Mouse (Mus musculus) frontal cortex, postnatal 10 days (tissue): Measurements from ENCODE around the gene Cd160.

ENCODE experiments used
- DNase-seq, 2 experiments: peaks; one replicate each; pipeline ENCODE4 v3.0.0; 2022; ENCODE audit warnings: low spot score in 2 of 2, mixed read lengths in 1 of 2

The Cd160 gene

GRCm38 (mm10) chr3:96828984-96829383, at the start of gene Cd160, which contains the start of gene Pdzk1:
TSS of gene Cd160 (minus strand) at chr3:96829351.
TSS of gene Pdzk1 (plus strand) at chr3:96829284.
- no peak for DNase-seq

DNA sequence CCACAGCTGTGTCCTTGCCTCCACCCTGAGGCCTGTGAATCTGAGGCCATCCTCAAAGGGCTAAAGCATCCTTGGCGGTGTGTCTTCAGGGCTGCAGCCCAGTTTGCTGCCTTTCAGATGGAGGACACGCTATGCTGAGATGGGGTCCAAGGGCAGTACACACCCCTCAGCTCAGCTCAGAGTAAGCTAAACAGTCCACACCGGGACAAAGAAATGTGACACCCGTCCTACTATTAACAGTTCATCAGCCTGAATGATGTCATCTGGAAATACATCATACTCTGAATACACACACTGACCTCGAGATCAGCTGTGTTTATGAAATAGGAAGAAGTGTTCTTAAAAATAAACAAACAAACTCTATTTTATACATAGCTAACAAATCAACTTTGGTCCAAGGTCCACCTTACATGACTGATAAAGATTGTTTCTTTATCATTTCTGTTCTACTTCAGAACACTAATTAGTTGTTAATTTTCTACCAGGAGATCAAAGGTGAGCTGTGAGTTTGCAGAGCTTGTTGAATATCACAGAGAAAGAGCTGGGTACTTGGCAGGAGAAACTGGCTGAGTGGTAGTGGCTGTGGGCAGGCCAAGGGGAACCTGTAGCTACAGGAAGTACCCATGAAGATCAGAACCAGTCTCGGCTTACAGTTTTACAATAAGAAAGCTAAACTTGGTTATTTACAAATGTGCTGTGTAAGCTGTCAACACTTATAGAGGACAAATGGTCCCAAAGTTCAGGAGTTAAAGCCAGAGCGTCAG, 45.8 kb upstream of the Cd160 start:
- no peak for DNase-seq

DNA sequence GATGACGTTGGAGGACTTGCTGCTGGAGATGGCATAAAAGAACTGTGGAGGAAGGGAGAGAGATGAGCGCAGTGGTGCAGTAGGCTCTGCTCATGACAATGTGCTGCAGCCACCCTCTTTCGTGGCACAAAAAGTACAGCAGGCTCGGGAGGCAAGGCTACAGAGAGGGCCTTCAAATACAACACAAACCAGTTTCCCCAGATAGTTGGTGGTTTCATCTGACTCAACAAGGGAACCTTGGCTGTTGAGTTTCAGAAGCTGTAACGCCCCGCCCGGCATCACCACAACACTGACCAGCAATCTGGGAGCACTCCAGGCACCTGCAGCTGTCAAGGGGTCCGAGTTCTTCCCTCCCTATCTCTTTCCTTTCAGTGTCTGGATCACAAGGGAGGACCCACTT, 43.4 kb upstream of the Cd160 start:
- no peak for DNase-seq

- no peak for DNase-seq
Measured at GRCm38 (mm10) chr3:96871070-96871469, 41.9 kb upstream of the Cd160 start.

DNA sequence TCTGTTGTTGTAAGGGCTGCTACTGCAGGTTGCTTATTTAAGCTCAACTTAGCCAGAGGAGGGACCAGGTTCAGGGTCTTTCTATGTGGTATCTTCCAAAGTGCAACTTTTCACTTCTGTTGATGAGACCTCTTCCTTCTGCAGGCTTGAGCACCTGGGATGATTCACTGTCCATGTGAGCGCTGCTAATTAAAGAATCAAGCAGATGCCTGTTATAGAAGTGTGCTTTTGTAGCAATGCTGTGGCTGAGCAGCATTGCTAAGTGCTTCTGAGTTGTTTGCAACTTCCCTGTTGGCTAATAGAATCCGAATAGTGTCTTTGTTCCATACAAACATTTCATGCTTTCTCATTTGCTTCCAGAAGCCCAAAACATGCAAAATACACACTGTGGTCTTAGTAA, 41.1 kb upstream of the Cd160 start:
- no peak for DNase-seq

DNA sequence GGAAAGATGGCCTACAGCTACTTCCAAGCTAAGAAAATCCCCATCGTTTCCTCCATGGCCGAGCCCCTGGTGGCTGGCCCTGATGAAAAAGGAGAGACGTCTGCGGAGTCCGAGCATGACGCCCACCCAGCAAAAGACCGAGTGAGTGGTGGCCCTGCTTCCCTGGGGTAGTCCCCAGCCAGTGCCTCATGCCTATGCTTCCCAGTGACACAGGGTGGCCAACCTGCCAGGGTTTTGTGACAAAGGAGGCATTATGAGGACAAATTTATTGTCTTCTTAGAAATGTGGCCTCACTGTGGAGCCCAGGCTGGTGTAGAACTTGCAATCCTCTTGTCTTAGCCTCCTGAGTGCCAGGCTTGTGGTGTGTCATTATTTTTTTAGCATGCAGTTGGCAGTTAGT, 39.9 kb upstream of the Cd160 start:
- no peak for DNase-seq

DNA sequence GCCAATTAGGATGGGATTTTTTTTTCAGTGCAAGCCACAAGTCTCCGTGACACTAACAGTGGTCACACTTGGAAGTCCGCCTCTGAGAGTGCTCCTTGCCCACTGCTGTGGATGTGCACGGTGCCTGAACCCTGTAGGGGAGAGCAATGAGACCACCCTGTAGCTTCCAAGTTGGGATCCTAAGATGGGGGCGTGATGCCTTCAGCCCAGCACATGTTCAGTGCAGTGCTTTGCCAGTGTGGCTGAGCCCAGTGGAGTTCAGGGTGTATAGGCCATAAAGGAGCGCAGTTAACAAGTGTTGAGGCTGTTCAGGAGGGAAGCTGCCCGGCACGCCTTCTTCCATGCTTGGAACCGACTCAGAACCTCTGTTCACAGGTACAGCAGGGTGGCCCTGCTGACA, 39.4 kb upstream of the Cd160 start:
- no peak for DNase-seq

DNA sequence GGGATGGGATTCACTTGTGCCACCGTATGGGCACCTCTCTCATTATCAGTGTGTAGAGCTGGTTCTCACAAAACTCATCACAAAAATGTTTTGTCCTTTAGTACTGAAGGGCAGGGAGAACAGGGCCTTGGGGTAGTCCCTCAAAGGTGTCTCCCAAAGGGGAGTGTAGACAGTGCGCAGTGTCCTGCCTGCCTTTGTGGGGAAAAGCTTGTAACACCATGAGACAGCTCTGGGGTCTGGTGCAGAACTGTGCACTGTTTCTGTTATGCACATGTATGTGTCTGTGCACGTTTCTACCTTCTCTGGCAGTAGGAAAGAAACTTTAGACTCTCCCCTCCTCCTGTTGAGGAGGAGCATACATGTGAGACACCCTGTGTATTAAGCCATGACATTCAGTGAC, 38.7 kb upstream of the Cd160 start:
- no peak for DNase-seq

- DNase-seq: no peak
Measured at GRCm38 (mm10) chr3:96860498-96860897, 31.3 kb upstream of the Cd160 start.

DNA sequence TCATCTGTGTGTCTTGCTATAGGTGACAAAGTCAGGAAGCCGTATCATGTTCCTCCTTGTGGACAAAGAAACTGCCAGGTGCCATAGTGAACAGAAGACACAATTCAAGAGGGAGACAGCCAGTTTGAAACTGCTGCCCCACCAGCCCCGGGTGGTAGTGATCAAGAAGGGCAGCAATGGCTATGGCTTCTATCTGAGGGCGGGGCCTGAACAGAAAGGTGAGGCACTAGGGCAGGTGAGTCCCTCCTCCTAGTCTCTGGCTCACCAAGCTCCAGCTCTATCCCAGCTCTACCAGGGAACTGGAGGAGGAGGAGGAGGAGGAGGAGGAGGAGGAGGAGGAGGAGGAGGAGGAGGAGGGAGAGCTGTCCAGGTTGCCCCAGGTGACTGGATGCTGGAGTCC, 26.7 kb upstream of the Cd160 start:
- no peak for DNase-seq

- no peak for DNase-seq
Measured at GRCm38 (mm10) chr3:96854376-96854775, 25.2 kb upstream of the Cd160 start.

GRCm38 (mm10) chr3:96852561-96852960, 23.4 kb upstream of the Cd160 start:
- no peak for DNase-seq

DNA sequence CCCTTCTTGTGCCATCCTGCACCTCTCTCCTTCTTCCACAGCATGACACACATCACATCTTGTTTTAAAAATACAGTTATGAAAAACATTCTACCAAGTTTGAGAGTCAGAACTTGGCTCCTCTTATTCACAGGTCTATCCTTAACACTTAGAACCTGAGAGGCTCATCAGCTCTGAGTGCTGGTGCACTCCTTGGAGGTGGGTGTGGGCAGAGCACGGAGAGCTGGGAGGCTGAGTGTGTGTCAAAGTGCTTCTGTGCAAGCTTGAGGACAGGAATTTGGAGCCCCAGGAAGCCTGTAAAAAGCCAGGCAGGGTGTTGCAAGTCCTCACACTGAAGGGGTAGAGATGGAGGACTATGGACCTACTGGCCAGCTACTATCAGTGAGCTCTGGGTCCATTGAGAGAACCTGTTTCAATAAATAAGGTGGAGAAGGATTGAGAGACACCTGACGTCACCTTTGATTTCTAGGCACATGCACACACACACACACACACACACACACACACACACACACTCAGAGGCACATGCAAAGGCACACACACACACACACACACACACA, 20.1 kb upstream of the Cd160 start:
- no peak for DNase-seq

GRCm38 (mm10) chr3:96848470-96848869, 19.3 kb upstream of the Cd160 start:
- no peak for DNase-seq

- DNase-seq: no peak
Measured at GRCm38 (mm10) chr3:96847661-96848060, 18.5 kb upstream of the Cd160 start.

GRCm38 (mm10) chr3:96846985-96847384, 17.8 kb upstream of the Cd160 start:
- DNase-seq: no peak

DNA sequence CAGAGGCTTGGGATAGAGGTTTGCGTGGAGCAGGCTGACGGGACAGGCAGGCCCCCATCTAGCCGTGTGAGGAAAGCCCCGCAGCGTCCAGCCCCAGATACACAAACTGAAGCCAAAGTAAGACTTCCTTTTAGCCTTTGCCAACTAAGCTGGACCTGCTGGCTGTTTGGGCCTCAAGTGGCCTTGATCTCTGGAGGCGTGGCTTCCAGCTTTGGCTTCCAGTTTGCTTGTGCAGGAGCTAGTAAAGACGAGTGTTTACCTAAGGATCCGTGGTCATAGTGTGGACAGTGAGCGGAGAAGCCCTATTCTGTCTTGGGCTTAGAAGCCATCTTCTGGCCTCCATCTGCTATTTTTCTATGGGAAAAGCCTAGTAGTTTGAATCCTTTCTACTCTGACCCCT, 16.7 kb upstream of the Cd160 start:
- no peak for DNase-seq

DNA sequence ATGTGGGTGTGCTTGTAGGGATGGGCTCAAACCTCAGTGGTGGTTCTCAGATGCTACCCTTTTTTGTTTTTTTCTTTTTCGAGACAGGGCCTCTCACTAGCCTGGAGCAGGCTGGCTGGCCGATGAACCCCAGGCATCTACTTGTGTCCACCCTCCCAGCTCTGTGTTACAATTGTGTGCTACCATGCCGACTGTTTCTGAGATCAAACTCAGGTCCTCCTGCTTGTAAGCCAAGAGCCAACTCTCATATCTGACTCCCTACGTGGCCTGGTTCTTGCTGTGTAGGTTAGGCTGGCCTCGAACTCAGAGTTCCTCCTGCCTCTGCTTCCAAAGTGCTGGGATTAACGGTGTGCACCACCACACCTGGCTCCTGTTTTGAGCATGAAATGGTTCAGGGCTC, 16.0 kb upstream of the Cd160 start:
- DNase-seq: no peak

- DNase-seq: no peak
Measured at GRCm38 (mm10) chr3:96838996-96839645, 10.0 kb upstream of the Cd160 start.

GRCm38 (mm10) chr3:96836414-96836813, 7.3 kb upstream of the Cd160 start:
- no peak for DNase-seq

DNA sequence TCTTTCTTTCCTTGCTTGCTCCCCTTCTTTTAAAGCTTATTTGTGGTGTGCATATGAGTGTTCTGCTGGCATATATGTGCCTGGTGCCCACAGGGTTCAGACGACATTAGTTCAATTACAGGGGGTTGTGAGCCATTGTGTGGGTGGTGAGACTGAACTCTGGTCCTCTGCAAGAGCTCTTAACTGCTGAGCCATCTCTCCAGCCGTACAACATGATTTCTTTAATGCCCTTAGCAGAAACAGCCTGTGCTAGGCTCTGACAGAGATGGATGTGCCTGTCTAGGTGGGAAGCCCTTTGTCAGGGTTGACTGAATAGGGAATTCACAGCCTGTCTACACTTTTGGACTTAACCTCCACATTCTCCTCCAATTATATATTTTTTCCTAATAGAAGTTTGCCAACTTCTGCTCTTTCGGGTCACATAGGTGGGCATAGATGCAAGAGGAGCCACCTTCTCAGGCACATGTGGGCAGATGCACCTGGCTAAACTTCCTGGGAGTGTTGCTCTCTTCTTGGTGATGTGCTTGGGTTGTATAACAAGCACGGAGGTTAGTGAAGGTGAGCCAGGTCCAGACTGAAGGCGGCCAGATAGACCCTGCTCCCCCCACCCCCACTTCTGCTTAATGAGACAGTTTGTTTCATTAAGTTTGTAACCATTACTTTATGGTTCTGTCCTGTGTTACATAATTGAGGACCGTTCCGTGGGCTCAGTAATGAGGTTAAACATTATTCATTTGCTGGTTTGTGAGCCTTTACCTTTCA, 5.6 kb upstream of the Cd160 start:
- no peak for DNase-seq

DNA sequence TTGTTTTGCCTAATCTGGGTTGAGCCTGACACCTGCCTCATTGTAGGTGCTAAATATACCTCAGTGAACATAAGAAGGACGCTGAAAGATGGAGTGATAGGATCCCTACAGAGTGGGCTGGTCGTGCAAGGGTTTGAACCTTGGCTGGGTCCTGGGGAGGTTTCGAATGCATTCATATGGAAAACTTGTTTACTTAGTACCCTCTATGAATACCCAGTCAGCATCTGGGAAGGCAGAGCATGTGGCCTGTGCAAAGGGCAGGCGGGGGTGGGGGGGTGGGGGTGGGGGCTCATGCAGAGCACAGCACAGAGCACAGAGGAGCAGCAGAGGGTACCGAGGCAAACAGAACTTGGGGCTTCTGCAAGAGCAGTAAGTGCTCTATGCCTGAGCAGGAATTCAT, 3.8 kb upstream of the Cd160 start:
- no peak for DNase-seq
